Mouse (Mus musculus): ENCODE measurements around the gene Mrps25. TPM values are rescaled to one million over a fixed set of nuclear protein-coding genes. Genes with fewer than 3 reads are reported as not detected.

The Mrps25 gene
- 95.0 and 97.5 TPM in 2 replicates for polyA plus RNA-seq (2015; fragmentation: Nextera tagmentation; extraction: Ambion mirVana)

DNA sequence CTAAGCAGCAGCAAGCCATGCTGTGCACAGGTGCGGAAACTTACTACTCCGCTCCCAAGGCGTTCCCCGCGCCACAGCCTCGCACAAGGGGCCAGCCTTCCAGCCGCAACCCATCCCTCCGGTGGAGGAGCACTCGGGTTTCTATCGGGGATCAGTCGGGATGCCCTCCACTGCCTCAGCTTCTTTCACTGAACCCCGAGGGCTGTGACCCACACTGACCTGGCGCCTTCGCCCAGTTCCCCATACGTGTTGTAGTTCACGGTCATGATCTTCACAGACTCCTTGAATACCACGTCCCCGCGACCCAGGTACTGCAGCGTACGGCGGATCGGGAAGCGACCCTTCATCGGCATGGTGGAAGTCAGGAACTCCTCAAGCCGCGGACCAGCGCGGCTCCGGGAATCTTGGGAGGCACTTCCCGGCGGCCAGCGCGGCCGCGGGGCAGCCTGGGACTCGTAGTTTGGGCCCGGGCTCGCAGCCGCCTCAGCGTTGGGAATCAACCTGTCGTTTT is at the start of gene Mrps25:
Gene Mrps25, minus strand, starts transcription at position 413 of the 511 bp plus-strand sequence.
- peak within 1 kb of the TSS; percentile 66 for H3K4me2 ChIP-seq
- peak; percentile 94 for ATAC-seq (replicated peaks; ENCODE audit: low FRiP score)
- H3K4me1 ChIP-seq, result peaks cover 16% of the 10 kb centered on the region
- H3K36me3 ChIP-seq, result peaks cover 43% of the 10 kb centered on the region
- WGBS, result under 1% methylated on average over 42 of the region's 42 CpGs
- H3K9me3 ChIP-seq (replicated peaks), result 0 out of 2 replicates have a peak, but pooled peaks cover 7% of the 10 kb centered on the region
- peak within 1 kb of the TSS; percentile 82 for H3K27ac ChIP-seq
- H3K9ac ChIP-seq, result peak within 1 kb of the TSS; percentile 80
- peak within 1 kb of the TSS; percentile 80 for H3K4me3 ChIP-seq (replicated peaks)
- no peaks in the 10 kb centered on the region for H3K27me3 ChIP-seq

- Histone ChIP-seq H3K9ac (no peak overlapping the region), H3K9me3 (replicated peaks) (no peaks in the 10 kb centered on the region), H3K27me3 (no peaks in the 10 kb centered on the region), H3K4me2 (no peak overlapping the region), H3K4me3 (replicated peaks) (no peak overlapping the region), H3K36me3 (no peaks in the 10 kb centered on the region), H3K4me1 (no peaks in the 10 kb centered on the region), H3K27ac (no peak overlapping the region)
- ATAC-seq (replicated peaks; ENCODE audit: low FRiP score), result no peak
- 71% methylated on average over 4 of the region's 4 CpGs for WGBS
Observed at GRCm38 (mm10) chr6:92231762-92232161, 47.9 kb upstream of the Mrps25 start.

GRCm38 (mm10) chr6:92231356-92231755 is 47.5 kb upstream of the Mrps25 start:
- Histone ChIP-seq H3K4me3 (replicated peaks) (no peak overlapping the region), H3K4me1 (no peaks in the 10 kb centered on the region), H3K9ac (no peak overlapping the region), H3K27ac (no peak overlapping the region), H3K4me2 (no peak overlapping the region), H3K36me3 (no peaks in the 10 kb centered on the region), H3K27me3 (no peaks in the 10 kb centered on the region), H3K9me3 (replicated peaks) (no peaks in the 10 kb centered on the region)
- 60% methylated on average over 1 of the region's 1 CpGs for WGBS
- ATAC-seq (replicated peaks; ENCODE audit: low FRiP score), result no peak

DNA sequence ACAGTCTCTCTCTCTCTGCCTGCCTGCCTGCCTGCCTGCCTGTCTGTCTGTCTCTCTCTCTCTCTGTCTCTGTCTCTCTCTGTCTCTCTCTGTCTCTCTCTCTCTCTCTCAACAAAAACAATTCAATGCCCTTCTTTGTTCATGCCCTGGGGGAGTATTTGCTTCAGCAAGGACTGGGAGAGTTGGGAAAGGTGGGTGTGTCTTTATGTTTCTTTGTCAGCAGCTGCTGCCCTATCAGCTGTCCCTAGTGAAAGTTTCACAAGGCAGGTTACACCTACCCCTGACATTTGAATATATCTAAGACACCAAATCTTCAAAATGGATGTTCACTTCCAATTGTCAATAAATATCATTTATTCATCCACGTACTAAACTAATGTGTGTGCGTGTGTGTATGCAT is 45.8 kb upstream of the Mrps25 start:
- no peak for ATAC-seq (replicated peaks; ENCODE audit: low FRiP score)
- Histone ChIP-seq H3K4me1 (no peaks in the 10 kb centered on the region), H3K27ac (no peak overlapping the region), H3K9ac (no peak overlapping the region), H3K27me3 (no peaks in the 10 kb centered on the region), H3K4me3 (replicated peaks) (no peak overlapping the region), H3K4me2 (no peak overlapping the region), H3K36me3 (no peaks in the 10 kb centered on the region), H3K9me3 (replicated peaks) (no peaks in the 10 kb centered on the region)
- WGBS, result 94% methylated on average over 2 of the region's 2 CpGs

DNA sequence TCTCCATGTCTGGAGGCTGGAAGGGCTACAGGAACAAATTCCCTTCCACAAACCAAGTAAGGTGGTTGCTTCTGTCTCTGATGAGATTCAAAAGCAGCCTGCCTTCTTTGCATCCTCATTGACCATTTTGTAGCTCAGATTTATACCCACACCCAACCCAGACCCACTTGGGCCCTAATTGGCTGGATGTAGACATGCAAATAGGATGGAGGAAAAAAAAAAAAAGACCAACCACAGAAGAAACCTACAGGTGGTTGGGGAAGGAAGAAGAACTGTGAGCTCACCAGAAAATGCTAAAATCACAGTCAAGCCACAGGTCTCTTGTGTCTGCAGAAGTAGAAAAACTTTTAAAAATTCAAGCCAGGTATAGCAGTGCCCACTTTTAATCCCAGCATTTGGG is 45.3 kb upstream of the Mrps25 start:
- H3K4me1 ChIP-seq, result no peaks in the 10 kb centered on the region
- H3K27me3 ChIP-seq, result no peaks in the 10 kb centered on the region
- ATAC-seq (replicated peaks; ENCODE audit: low FRiP score), result no peak
- no peak overlapping the region for H3K4me2 ChIP-seq
- no peak overlapping the region for H3K4me3 ChIP-seq (replicated peaks)
- no peaks in the 10 kb centered on the region for H3K36me3 ChIP-seq
- H3K9me3 ChIP-seq (replicated peaks), result no peaks in the 10 kb centered on the region
- H3K9ac ChIP-seq, result no peak overlapping the region
- no peak overlapping the region for H3K27ac ChIP-seq

- Histone ChIP-seq H3K4me2 (no peak overlapping the region), H3K4me1 (no peaks in the 10 kb centered on the region), H3K9me3 (replicated peaks) (no peaks in the 10 kb centered on the region), H3K9ac (no peak overlapping the region), H3K27me3 (no peaks in the 10 kb centered on the region), H3K27ac (no peak overlapping the region), H3K4me3 (replicated peaks) (no peak overlapping the region), H3K36me3 (no peaks in the 10 kb centered on the region)
- 70% methylated on average over 1 of the region's 1 CpGs for WGBS
- ATAC-seq (replicated peaks; ENCODE audit: low FRiP score), result no peak
Observed at GRCm38 (mm10) chr6:92224981-92225380, 41.1 kb upstream of the Mrps25 start.

DNA sequence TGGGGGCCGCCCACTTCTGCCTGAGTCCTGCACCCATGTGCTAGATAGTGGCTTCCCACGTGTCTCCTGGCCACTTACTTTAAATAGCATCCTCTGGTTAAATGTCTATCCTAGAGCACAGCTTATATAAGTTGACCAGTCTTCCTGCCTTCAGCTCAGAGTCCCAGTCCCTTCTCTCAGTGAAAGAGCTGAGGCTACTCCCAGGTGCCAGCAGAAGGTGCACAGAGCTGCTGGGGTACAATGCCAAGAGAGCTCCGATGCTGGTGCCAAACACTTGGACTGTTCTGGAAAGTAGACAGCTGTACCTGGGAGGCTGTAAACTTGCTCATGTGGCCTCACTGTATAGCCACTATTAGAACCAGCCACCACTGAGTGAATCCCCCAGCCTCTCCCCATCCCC is 38.2 kb upstream of the Mrps25 start:
- no peaks in the 10 kb centered on the region for H3K4me1 ChIP-seq
- 80% methylated on average over 3 of the region's 3 CpGs for WGBS
- peak overlapping the region; percentile 22; the same call in 1 of the 2 replicates for H3K27ac ChIP-seq
- ATAC-seq (replicated peaks; ENCODE audit: low FRiP score), result no peak
- no peak overlapping the region for H3K9ac ChIP-seq
- H3K9me3 ChIP-seq (replicated peaks), result no peaks in the 10 kb centered on the region
- no peak overlapping the region for H3K4me3 ChIP-seq (replicated peaks)
- no peak overlapping the region for H3K4me2 ChIP-seq
- H3K27me3 ChIP-seq, result no peaks in the 10 kb centered on the region
- H3K36me3 ChIP-seq, result no peaks in the 10 kb centered on the region

- 0 out of 2 replicates have a peak overlapping the region, but pooled peaks have one; percentile 22 for H3K27ac ChIP-seq
- H3K4me1 ChIP-seq, result no peaks in the 10 kb centered on the region
- no peaks in the 10 kb centered on the region for H3K27me3 ChIP-seq
- 72% methylated on average over 6 of the region's 6 CpGs for WGBS
- H3K4me2 ChIP-seq, result no peak overlapping the region
- H3K9me3 ChIP-seq (replicated peaks), result no peaks in the 10 kb centered on the region
- H3K36me3 ChIP-seq, result no peaks in the 10 kb centered on the region
- ATAC-seq (replicated peaks; ENCODE audit: low FRiP score), result peak; percentile 74; the same call in 1 of the 2 replicates
- no peak overlapping the region for H3K4me3 ChIP-seq (replicated peaks)
- H3K9ac ChIP-seq, result no peak overlapping the region
Observed at GRCm38 (mm10) chr6:92221604-92222003, 37.8 kb upstream of the Mrps25 start.

DNA sequence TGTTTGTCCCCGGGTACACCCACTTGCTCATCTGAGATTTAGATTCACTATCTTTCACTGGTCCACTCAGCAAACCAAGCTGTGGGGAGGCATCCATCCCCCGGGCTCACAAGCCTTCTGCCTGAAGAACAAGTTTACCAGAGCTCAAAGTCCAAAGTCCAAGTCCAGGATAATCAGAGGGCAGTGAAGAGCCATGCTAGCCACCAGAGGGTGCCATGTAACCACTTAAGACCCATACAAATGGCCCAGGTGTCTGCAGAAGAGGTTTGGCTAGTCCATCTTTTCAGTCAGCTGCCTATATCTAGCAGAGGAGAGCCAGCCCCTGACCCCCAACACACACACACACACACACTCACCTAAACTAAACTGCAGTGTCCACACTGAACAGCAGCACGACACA is 35.6 kb upstream of the Mrps25 start:
- Histone ChIP-seq H3K36me3 (no peaks in the 10 kb centered on the region), H3K9ac (no peak overlapping the region), H3K4me1 (peaks cover 3% of the 10 kb centered on the region; the same call in 1 of the 2 replicates), H3K9me3 (replicated peaks) (no peaks in the 10 kb centered on the region), H3K27ac (no peak overlapping the region), H3K4me2 (no peak overlapping the region), H3K27me3 (no peaks in the 10 kb centered on the region), H3K4me3 (replicated peaks) (no peak overlapping the region)
- 50% methylated on average over 3 of the region's 3 CpGs for WGBS
- ATAC-seq (replicated peaks; ENCODE audit: low FRiP score), result 0 out of 2 replicates have a peak, but pooled peaks have one; percentile 21

DNA sequence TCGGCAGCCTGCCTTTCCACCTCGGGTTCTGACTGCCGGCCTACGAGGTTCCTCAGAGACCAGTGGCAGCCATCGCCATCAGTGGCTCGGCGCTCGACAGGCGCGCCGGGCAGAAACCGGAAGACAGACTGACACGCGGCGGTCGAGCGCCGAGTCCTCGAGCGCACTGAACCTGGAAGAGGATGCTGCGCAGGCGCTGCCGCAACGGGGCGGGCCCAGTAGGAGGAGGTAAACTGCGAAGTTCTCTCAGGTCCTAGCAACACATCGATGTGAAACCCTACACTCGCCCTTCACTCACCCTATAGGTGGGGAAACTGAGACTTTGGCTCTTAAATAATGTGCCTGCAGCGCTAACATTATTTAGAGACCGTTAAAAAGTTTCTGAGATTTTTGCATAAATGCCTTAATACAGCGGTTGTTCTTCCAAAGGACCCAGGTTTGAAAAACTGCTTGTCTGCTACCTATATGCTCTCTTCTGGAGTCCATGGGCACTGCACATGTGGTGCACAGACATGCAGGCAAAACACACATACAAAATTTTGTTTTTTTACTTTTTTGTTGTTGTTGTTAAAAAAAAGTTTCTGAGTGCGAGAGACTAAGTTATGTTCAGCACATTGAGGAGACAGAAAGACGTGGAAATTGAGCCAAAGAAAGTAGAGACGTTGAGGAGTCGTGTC is 31.1 kb upstream of the Mrps25 start, which contains the start of gene Rbsn:
Gene Rbsn, minus strand, starts transcription at position 153 of the 677 bp plus-strand sequence.
- Histone ChIP-seq H3K4me3 (replicated peaks) (peak within 1 kb of the TSS; percentile 86), H3K36me3 (peaks cover 17% of the 10 kb centered on the region), H3K27me3 (no peaks in the 10 kb centered on the region), H3K27ac (peak within 1 kb of the TSS; percentile 83), H3K4me2 (peak within 1 kb of the TSS; percentile 76), H3K9ac (peak within 1 kb of the TSS; percentile 83), H3K9me3 (replicated peaks) (no peaks in the 10 kb centered on the region), H3K4me1 (peaks cover 12% of the 10 kb centered on the region)
- WGBS, result 9% methylated on average over 35 of the region's 35 CpGs
- peak; percentile 95 for ATAC-seq (replicated peaks; ENCODE audit: low FRiP score)

DNA sequence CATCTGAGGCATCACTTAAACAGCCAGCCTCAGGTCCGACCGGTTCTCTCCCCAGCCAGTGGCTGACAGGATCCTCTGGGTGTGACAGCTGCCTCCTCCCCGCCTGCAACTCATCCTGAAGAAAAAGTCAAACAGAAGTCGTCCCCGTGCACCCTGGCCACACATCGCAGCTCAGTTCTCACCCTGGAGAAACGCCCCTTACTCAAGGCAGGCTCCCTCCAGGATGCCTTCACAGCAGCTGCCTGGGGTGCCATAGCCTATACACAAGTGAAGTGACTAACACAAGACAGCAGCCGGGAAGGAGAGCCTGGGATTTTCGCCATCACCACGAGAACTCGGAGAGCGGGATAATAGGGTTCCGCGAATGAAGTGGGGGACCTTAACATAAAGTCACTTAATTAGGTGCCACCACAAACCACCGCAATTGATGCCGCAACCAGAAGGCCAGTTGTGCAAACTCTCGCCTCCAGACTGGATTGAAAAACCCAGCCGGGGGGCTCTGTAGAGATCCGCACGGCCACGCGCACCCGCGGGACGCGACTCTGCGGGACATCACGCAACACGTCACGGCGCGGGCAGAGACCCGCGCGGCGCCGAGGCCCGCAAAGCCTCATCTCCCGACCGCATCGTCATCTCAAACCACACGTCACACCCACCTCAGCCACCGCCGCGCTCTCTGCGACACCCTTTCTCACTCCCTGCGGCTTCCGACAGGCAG is 30.4 kb upstream of the Mrps25 start:
- no peaks in the 10 kb centered on the region for H3K27me3 ChIP-seq

DNA sequence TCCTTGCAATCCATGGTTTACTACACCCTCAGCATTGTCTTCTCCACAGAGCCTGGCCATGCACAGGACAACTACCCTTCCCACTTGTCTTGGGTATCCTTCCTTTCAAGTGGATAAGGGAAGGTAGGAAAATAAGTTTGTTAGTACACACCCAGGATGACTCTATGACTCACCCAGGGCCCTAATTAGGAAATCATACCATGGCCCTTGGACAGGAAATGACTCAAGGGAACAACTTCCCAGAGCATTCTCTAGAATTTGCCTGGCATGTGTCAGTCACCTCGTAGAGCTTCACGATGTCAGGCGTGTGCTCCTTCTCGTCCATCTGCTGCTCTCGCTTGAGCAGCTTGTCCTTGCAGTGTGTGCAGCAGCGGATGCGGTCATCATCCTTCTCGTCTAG is 15.6 kb upstream of the Mrps25 start:
- Histone ChIP-seq H3K36me3 (peaks cover 86% of the 10 kb centered on the region), H3K4me2 (no peak overlapping the region), H3K9me3 (replicated peaks) (no peaks in the 10 kb centered on the region), H3K27me3 (no peaks in the 10 kb centered on the region), H3K4me1 (no peaks in the 10 kb centered on the region), H3K4me3 (replicated peaks) (no peak overlapping the region), H3K27ac (no peak overlapping the region), H3K9ac (no peak overlapping the region)
- ATAC-seq (replicated peaks; ENCODE audit: low FRiP score), result no peak
- 90% methylated on average over 8 of the region's 8 CpGs for WGBS

More for the DNA sequence above, 30.4 kb upstream of the Mrps25 start:
- Histone ChIP-seq H3K9ac (peak overlapping the region; percentile 83), H3K4me2 (peak overlapping the region; percentile 76), H3K27ac (peak overlapping the region; percentile 83), H3K4me3 (replicated peaks) (peak overlapping the region; percentile 86), H3K9me3 (replicated peaks) (no peaks in the 10 kb centered on the region), H3K4me1 (peaks cover 12% of the 10 kb centered on the region), H3K36me3 (peaks cover 24% of the 10 kb centered on the region)
- under 1% methylated on average over 48 of the region's 48 CpGs for WGBS
- peak; percentile 37 for ATAC-seq (replicated peaks; ENCODE audit: low FRiP score)
